Mouse (Mus musculus) liver, embryonic 15.5 days (tissue): Measurements from ENCODE around the gene Plcd1. TPM values are rescaled to one million over a fixed set of nuclear protein-coding genes. Genes with fewer than 3 reads are reported as not detected.
A peak's percentile ranks its signal among the peaks of the same experiment; 100 is the strongest.

ENCODE experiments used
- ATAC-seq: fragments of 200-750 bp; cut with Nextera tagmentation; 2 replicates; pipeline ENCODE4 v1.8.0; 2017; ENCODE audit warnings: moderate number of reproducible peaks, mild to moderate bottlenecking, moderate library complexity; ENCODE audit not compliant: insufficient read depth
- H3K27ac ChIP-seq: fragments of 300-500 bp; sonication (generic); replicated peaks from 2 replicates; pipeline ENCODE4 v1.5.1; 2015; ENCODE audit warnings: mild to moderate bottlenecking, inconsistent platforms
- H3K27me3 ChIP-seq: fragments of 300-500 bp; sonication (generic); 2 replicates; pipeline ENCODE4 v1.6.1; 2015; ENCODE audit warnings: mild to moderate bottlenecking, inconsistent platforms
- H3K36me3 ChIP-seq: fragments of 300-500 bp; sonication (generic); replicated peaks from 2 replicates; pipeline ENCODE4 v1.6.1; 2015; ENCODE audit warnings: moderate library complexity, mild to moderate bottlenecking, inconsistent platforms
- H3K4me1 ChIP-seq: fragments of 300-500 bp; sonication (generic); replicated peaks from 2 replicates; pipeline ENCODE4 v1.6.1; 2015; ENCODE audit warnings: inconsistent platforms
- H3K4me2 ChIP-seq: fragments of 300-500 bp; sonication (generic); 2 replicates; pipeline ENCODE4 v1.6.1; 2015; ENCODE audit warnings: moderate library complexity, mild to moderate bottlenecking, inconsistent platforms
- H3K4me3 ChIP-seq: fragments of 300-500 bp; sonication (generic); replicated peaks from 2 replicates; pipeline ENCODE4 v1.5.1; 2015; ENCODE audit warnings: mild to moderate bottlenecking, inconsistent platforms
- H3K9ac ChIP-seq: fragments of 300-500 bp; sonication (generic); 2 replicates; pipeline ENCODE4 v1.6.1; 2015; ENCODE audit warnings: moderate library complexity, mild to moderate bottlenecking, inconsistent platforms
- H3K9me3 ChIP-seq: fragments of 300-500 bp; sonication (generic); replicated peaks from 2 replicates; pipeline ENCODE4 v1.6.1; 2016; ENCODE audit warnings: inconsistent platforms
- WGBS: fragments of 180-500 bp; shearing (Covaris S2); methylation state at CpG from one replicate; pipeline ENCODE4 v1.1.7; 2015; ENCODE audit warnings: mixed read lengths; ENCODE audit not compliant: insufficient replicate concordance; 5-methylcytosine and 5-hydroxymethylcytosine counted together
- polyA plus RNA-seq: library from polyadenylated mRNA; unstranded; fragments of >200 nt; fragmentation: Nextera tagmentation; extraction: Ambion mirVana; gene quantifications from 2 replicates; pipeline ENCODE4 v1.2.1, GENCODE M21; 2015

Plcd1 gene
- polyA plus RNA-seq, 1 experiment from 2014 or later = 1.2 TPM

GRCm38 (mm10) chr9:119071786-119072185, 21.5 kb downstream of the Plcd1 start:
- 0 out of 2 replicates have a peak, but pooled peaks cover 8% of the 10 kb centered on the region for H3K4me1 ChIP-seq
- H3K27me3 ChIP-seq = no peaks in the 10 kb centered on the region
- H3K36me3 ChIP-seq = no peaks in the 10 kb centered on the region
- no peak overlapping the region for H3K9ac ChIP-seq
- ATAC-seq = no peak
- H3K4me2 ChIP-seq = no peak overlapping the region
- H3K4me3 ChIP-seq = no peak overlapping the region
- H3K9me3 ChIP-seq = no peaks in the 10 kb centered on the region
- H3K27ac ChIP-seq = no peak overlapping the region
- 69% methylated on average over 9 of the region's 9 CpGs for WGBS

GRCm38 (mm10) chr9:119070173-119070825, 23.0 kb downstream of the Plcd1 start:
- no peaks in the 10 kb centered on the region for H3K27me3 ChIP-seq
- H3K4me1 ChIP-seq = no peaks in the 10 kb centered on the region
- no peaks in the 10 kb centered on the region for H3K36me3 ChIP-seq
- H3K9me3 ChIP-seq = no peaks in the 10 kb centered on the region
- no peak overlapping the region for H3K4me2 ChIP-seq
- no peak overlapping the region for H3K4me3 ChIP-seq
- no peak for ATAC-seq
- no peak overlapping the region for H3K27ac ChIP-seq
- WGBS = 68% methylated on average over 13 of the region's 13 CpGs
- H3K9ac ChIP-seq = no peak overlapping the region

- Histone ChIP-seq H3K9ac (no peak overlapping the region), H3K27ac (no peak overlapping the region), H3K27me3 (no peaks in the 10 kb centered on the region), H3K4me2 (no peak overlapping the region), H3K9me3 (no peaks in the 10 kb centered on the region), H3K4me1 (peaks cover 3% of the 10 kb centered on the region; the same call in 1 of the 2 replicates), H3K4me3 (no peak overlapping the region), H3K36me3 (no peaks in the 10 kb centered on the region)
- no peak for ATAC-seq
- WGBS = 78% methylated on average over 11 of the region's 11 CpGs
Observed at GRCm38 (mm10) chr9:119068266-119068665, 25.0 kb downstream of the Plcd1 start.

- no peaks in the 10 kb centered on the region for H3K36me3 ChIP-seq
- 2% methylated on average over 6 of the region's 6 CpGs for WGBS
- no peaks in the 10 kb centered on the region for H3K9me3 ChIP-seq
- no peak for ATAC-seq
- H3K27ac ChIP-seq = no peak overlapping the region
- H3K9ac ChIP-seq = no peak overlapping the region
- H3K4me3 ChIP-seq = no peak overlapping the region
- peaks cover 8% of the 10 kb centered on the region; the same call in 1 of the 2 replicates for H3K4me1 ChIP-seq
- H3K27me3 ChIP-seq = no peaks in the 10 kb centered on the region
- no peak overlapping the region for H3K4me2 ChIP-seq
Observed at GRCm38 (mm10) chr9:119067601-119068000, 25.7 kb downstream of the Plcd1 start.

- no peak overlapping the region; the same call in 1 of the 2 replicates for H3K4me2 ChIP-seq
- ATAC-seq = no peak
Observed at GRCm38 (mm10) chr9:119064296-119064695, 29.0 kb downstream of the Plcd1 start.

GRCm38 (mm10) chr9:119063036-119063644, 30.2 kb downstream of the Plcd1 start:
- H3K36me3 ChIP-seq = no peaks in the 10 kb centered on the region
- H3K27ac ChIP-seq = no peak overlapping the region
- H3K27me3 ChIP-seq = no peaks in the 10 kb centered on the region
- no peak overlapping the region for H3K9ac ChIP-seq
- ATAC-seq = no peak
- H3K4me2 ChIP-seq = peak overlapping the region; percentile 29; the same call in 1 of the 2 replicates
- WGBS = 34% methylated on average over 19 of the region's 19 CpGs
- H3K4me1 ChIP-seq = peaks cover 8% of the 10 kb centered on the region; the same call in 1 of the 2 replicates
- no peaks in the 10 kb centered on the region for H3K9me3 ChIP-seq
- no peak overlapping the region for H3K4me3 ChIP-seq

More at GRCm38 (mm10) chr9:119064296-119064695, 29.0 kb downstream of the Plcd1 start:
- no peaks in the 10 kb centered on the region for H3K27me3 ChIP-seq
- no peak overlapping the region for H3K4me3 ChIP-seq
- H3K27ac ChIP-seq = no peak overlapping the region
- WGBS = 40% methylated on average over 4 of the region's 4 CpGs
- H3K36me3 ChIP-seq = no peaks in the 10 kb centered on the region
- H3K9ac ChIP-seq = no peak overlapping the region
- peaks cover 8% of the 10 kb centered on the region; the same call in 1 of the 2 replicates for H3K4me1 ChIP-seq
- H3K9me3 ChIP-seq = no peaks in the 10 kb centered on the region

GRCm38 (mm10) chr9:119060701-119061100, 32.6 kb downstream of the Plcd1 start:
- ATAC-seq = no peak
- 73% methylated on average over 10 of the region's 10 CpGs for WGBS
- H3K9ac ChIP-seq = no peak overlapping the region
- H3K9me3 ChIP-seq = no peaks in the 10 kb centered on the region
- H3K27ac ChIP-seq = no peak overlapping the region
- H3K4me2 ChIP-seq = no peak overlapping the region
- H3K36me3 ChIP-seq = no peaks in the 10 kb centered on the region
- no peak overlapping the region for H3K4me3 ChIP-seq
- H3K4me1 ChIP-seq = peaks cover 8% of the 10 kb centered on the region; the same call in 1 of the 2 replicates
- H3K27me3 ChIP-seq = 0 out of 2 replicates have a peak, but pooled peaks cover 4% of the 10 kb centered on the region

- 66% methylated on average over 7 of the region's 7 CpGs for WGBS
Observed at GRCm38 (mm10) chr9:119058245-119058644, 35.1 kb downstream of the Plcd1 start.

GRCm38 (mm10) chr9:119055336-119055735, 38.0 kb downstream of the Plcd1 start:
- Histone ChIP-seq H3K4me3 (no peak overlapping the region), H3K36me3 (no peaks in the 10 kb centered on the region), H3K9ac (no peak overlapping the region), H3K9me3 (no peaks in the 10 kb centered on the region), H3K27me3 (peaks cover 36% of the 10 kb centered on the region), H3K4me1 (0 out of 2 replicates have a peak, but pooled peaks cover 12% of the 10 kb centered on the region), H3K27ac (no peak overlapping the region), H3K4me2 (no peak overlapping the region)
- ATAC-seq = no peak
- 63% methylated on average over 4 of the region's 4 CpGs for WGBS

More at GRCm38 (mm10) chr9:119058245-119058644, 35.1 kb downstream of the Plcd1 start:
- peaks cover 20% of the 10 kb centered on the region for H3K27me3 ChIP-seq
- ATAC-seq = no peak
- no peaks in the 10 kb centered on the region for H3K9me3 ChIP-seq
- no peak overlapping the region for H3K27ac ChIP-seq
- no peak overlapping the region for H3K9ac ChIP-seq
- no peak overlapping the region for H3K4me2 ChIP-seq
- no peaks in the 10 kb centered on the region for H3K36me3 ChIP-seq
- H3K4me3 ChIP-seq = no peak overlapping the region
- H3K4me1 ChIP-seq = peaks cover 10% of the 10 kb centered on the region; the same call in 1 of the 2 replicates

GRCm38 (mm10) chr9:119053964-119054576, 39.2 kb downstream of the Plcd1 start:
- H3K4me1 ChIP-seq = peaks cover 16% of the 10 kb centered on the region
- WGBS = 47% methylated on average over 9 of the region's 9 CpGs
- H3K9ac ChIP-seq = no peak overlapping the region
- no peaks in the 10 kb centered on the region for H3K36me3 ChIP-seq
- no peak overlapping the region for H3K4me3 ChIP-seq
- no peak for ATAC-seq
- no peak overlapping the region for H3K27ac ChIP-seq
- H3K27me3 ChIP-seq = peaks cover 36% of the 10 kb centered on the region
- no peaks in the 10 kb centered on the region for H3K9me3 ChIP-seq
- no peak overlapping the region for H3K4me2 ChIP-seq
